Mouse (Mus musculus) forebrain, embryonic 11.5 days (tissue): ENCODE data around the gene Tulp2. TPM values are rescaled to one million over a fixed set of nuclear protein-coding genes. Genes with fewer than 3 reads are reported as not detected.

Experiments
- ATAC-seq: fragments of 200-750 bp; cut with Nextera tagmentation; replicated peaks from 2 replicates; pipeline ENCODE4 v1.8.0; 2017; ENCODE audit warnings: moderate TSS enrichment; ENCODE audit not compliant: low FRiP score
- DNase-seq: peaks from one replicate; pipeline ENCODE4 v3.0.0-alpha.2; 2017; ENCODE audit warnings: low spot score
- H3K27ac ChIP-seq: fragments of 300-500 bp; sonication (generic); 2 replicates; pipeline ENCODE4 v1.5.1; 2014; ENCODE audit warnings: low read depth, low read length
- H3K27me3 ChIP-seq: fragments of 300-500 bp; sonication (generic); 2 replicates; pipeline ENCODE4 v1.6.1; 2014; ENCODE audit warnings: mild to moderate bottlenecking, low read length, mixed read lengths; ENCODE audit not compliant: control insufficient read depth, insufficient read depth
- H3K36me3 ChIP-seq: fragments of 300-500 bp; sonication (generic); 2 replicates; pipeline ENCODE4 v1.6.1; 2014; ENCODE audit warnings: mild to moderate bottlenecking, low read length, moderate library complexity, mixed read lengths; ENCODE audit not compliant: control insufficient read depth, insufficient read depth
- H3K4me1 ChIP-seq: fragments of 300-500 bp; sonication (generic); replicated peaks from 2 replicates; pipeline ENCODE4 v1.6.1; 2014; ENCODE audit warnings: low read length, mixed read lengths; ENCODE audit not compliant: control insufficient read depth, insufficient read depth
- H3K4me2 ChIP-seq: fragments of 300-500 bp; sonication (generic); 2 replicates; pipeline ENCODE4 v1.6.1; 2014; ENCODE audit warnings: low read depth, mild to moderate bottlenecking, low read length, moderate library complexity, mixed read lengths; ENCODE audit not compliant: severe bottlenecking
- H3K4me3 ChIP-seq: fragments of 300-500 bp; sonication (generic); 2 replicates; pipeline ENCODE4 v1.5.1; 2014; ENCODE audit warnings: low read depth, low read length
- H3K9ac ChIP-seq: fragments of 300-500 bp; sonication (generic); 2 replicates; pipeline ENCODE4 v1.6.1; 2014; ENCODE audit warnings: low read length
- H3K9me3 ChIP-seq: fragments of 300-500 bp; sonication (generic); 2 replicates; pipeline ENCODE4 v1.6.1; 2016; ENCODE audit warnings: low read length, mixed read lengths; ENCODE audit not compliant: control insufficient read depth
- WGBS: fragments of 180-500 bp; shearing (Covaris S2); extraction: QIAGEN DNeasy Blood & Tissue Kit; methylation state at CpG from one replicate; pipeline ENCODE4 v1.1.7; 2014; 5-methylcytosine and 5-hydroxymethylcytosine counted together
- polyA plus RNA-seq: library from polyadenylated mRNA; unstranded; fragments of >200 nt; fragmentation: Nextera tagmentation; extraction: Ambion mirVana; gene quantifications from 2 replicates; pipeline ENCODE4 v1.2.1, GENCODE M21; 2014

Gene Tulp2
- polyA plus RNA-seq, 1 experiment from 2014 or later: 0.29 TPM

GRCm38 (mm10) chr7:45488293-45489204 is 6.9 kb downstream of the Tulp2 start, which contains the start of gene Dhdh:
Dhdh (minus strand) TSS chr7:45488805.
- peak within 1 kb of the TSS; percentile 72 for H3K9ac ChIP-seq
- H3K27ac ChIP-seq: peak within 1 kb of the TSS; percentile 41; the same call in 1 of the 2 replicates
- H3K36me3 ChIP-seq: peaks cover 1% of the 10 kb centered on the region; the same call in 1 of the 2 replicates
- no peaks in the 10 kb centered on the region; the same call in 1 of the 2 replicates for H3K27me3 ChIP-seq
- peak within 1 kb of the TSS; percentile 42 for H3K4me3 ChIP-seq
- 8% methylated on average over 38 of the region's 38 CpGs for WGBS
- peaks cover 11% of the 10 kb centered on the region for H3K4me1 ChIP-seq
- peak; percentile 60 for ATAC-seq
- DNase-seq: peak; percentile 83
- no peaks in the 10 kb centered on the region for H3K9me3 ChIP-seq
- H3K4me2 ChIP-seq: peak within 1 kb of the TSS; percentile 71

DNA sequence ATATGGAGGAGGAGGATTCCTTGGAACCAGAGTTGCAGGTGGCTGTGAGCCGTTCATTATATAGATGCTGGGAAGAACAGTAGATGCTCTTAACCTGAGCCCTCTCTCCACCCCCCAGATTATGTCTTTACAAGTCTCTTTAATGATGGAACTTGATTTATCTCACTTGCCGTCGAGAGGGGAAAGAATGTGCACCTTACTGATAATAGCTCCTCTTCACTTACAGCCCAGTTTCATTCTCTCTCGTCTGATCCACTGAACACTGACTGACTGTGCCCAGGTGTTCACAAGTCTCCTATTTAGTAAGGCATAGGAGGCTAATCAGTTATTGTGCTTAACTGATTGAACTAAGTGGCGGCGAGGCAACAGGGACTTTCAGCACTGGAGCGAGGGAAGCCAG is 7.9 kb downstream of the Tulp2 start:
- peaks cover 11% of the 10 kb centered on the region for H3K4me1 ChIP-seq
- no peak overlapping the region for H3K9ac ChIP-seq
- H3K4me2 ChIP-seq: no peak overlapping the region
- H3K27ac ChIP-seq: no peak overlapping the region
- H3K4me3 ChIP-seq: no peak overlapping the region
- no peak for ATAC-seq
- no peaks in the 10 kb centered on the region for H3K9me3 ChIP-seq
- DNase-seq: no peak
- WGBS: 90% methylated on average over 7 of the region's 7 CpGs
- H3K36me3 ChIP-seq: peaks cover 3% of the 10 kb centered on the region; the same call in 1 of the 2 replicates
- H3K27me3 ChIP-seq: no peaks in the 10 kb centered on the region; the same call in 1 of the 2 replicates

DNA sequence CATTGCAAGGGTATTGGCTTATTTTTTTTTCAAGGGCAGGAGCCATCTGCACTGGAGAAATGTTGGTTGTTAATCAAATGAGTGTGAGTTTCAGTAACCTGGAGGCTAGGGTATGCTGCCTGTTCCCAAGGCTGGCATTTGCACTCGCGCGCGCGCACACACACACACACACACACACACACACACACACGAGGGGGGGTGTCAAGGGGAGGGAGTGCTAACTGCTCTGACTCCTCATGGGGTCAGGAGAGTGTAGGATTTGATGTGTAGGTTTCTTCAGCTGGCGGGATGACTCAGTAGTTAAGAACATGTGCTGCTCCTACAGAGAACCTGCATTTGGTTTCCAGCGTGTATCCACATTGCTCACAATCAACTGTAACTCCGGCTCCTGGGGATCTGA is 9.1 kb downstream of the Tulp2 start:
- Histone ChIP-seq H3K4me3 (no peak overlapping the region), H3K9ac (no peak overlapping the region), H3K27me3 (no peaks in the 10 kb centered on the region; the same call in 1 of the 2 replicates), H3K4me2 (no peak overlapping the region), H3K4me1 (peaks cover 11% of the 10 kb centered on the region), H3K36me3 (peaks cover 3% of the 10 kb centered on the region; the same call in 1 of the 2 replicates), H3K27ac (no peak overlapping the region), H3K9me3 (no peaks in the 10 kb centered on the region)
- WGBS: 49% methylated on average over 9 of the region's 9 CpGs
- DNase-seq: peak; percentile 63
- no peak for ATAC-seq

GRCm38 (mm10) chr7:45491264-45491663 is 9.6 kb downstream of the Tulp2 start:
- Histone ChIP-seq H3K4me2 (no peak overlapping the region), H3K4me1 (peaks cover 11% of the 10 kb centered on the region), H3K9ac (no peak overlapping the region), H3K36me3 (peaks cover 3% of the 10 kb centered on the region; the same call in 1 of the 2 replicates), H3K4me3 (no peak overlapping the region), H3K27me3 (no peaks in the 10 kb centered on the region; the same call in 1 of the 2 replicates), H3K9me3 (no peaks in the 10 kb centered on the region), H3K27ac (no peak overlapping the region)
- 33% methylated on average over 3 of the region's 3 CpGs for WGBS
- DNase-seq (no peak), ATAC-seq (no peak)

GRCm38 (mm10) chr7:45492225-45492844 is 10.7 kb downstream of the Tulp2 start:
- no peak overlapping the region for H3K27ac ChIP-seq
- no peaks in the 10 kb centered on the region for H3K9me3 ChIP-seq
- H3K9ac ChIP-seq: no peak overlapping the region
- WGBS: 94% methylated on average over 8 of the region's 8 CpGs
- DNase-seq (no peak), ATAC-seq (no peak)
- no peaks in the 10 kb centered on the region; the same call in 1 of the 2 replicates for H3K27me3 ChIP-seq
- peaks cover 11% of the 10 kb centered on the region for H3K4me1 ChIP-seq
- no peak overlapping the region for H3K4me2 ChIP-seq
- peaks cover 3% of the 10 kb centered on the region; the same call in 1 of the 2 replicates for H3K36me3 ChIP-seq
- H3K4me3 ChIP-seq: no peak overlapping the region

DNA sequence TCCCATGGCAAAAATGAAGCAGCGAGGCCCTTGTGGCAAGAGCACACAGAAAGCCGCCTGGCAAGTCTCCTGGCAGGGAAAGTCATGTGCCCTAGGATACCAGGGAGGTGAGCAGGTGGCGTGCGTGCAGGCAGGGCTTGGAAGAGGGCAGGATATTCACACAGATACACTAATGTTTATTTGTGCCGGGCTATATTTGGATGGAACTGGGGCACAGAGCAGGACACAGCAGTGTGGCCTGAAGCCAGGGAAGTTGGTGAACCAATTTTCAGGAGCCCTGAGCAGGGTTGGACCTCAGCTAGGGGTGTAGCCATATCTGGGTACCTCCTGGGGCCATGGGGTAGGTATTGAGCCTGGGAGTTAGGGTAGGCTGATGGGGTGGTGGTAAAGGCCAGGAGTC is 11.3 kb downstream of the Tulp2 start:
- Histone ChIP-seq H3K9ac (no peak overlapping the region), H3K36me3 (peaks cover 3% of the 10 kb centered on the region; the same call in 1 of the 2 replicates), H3K4me3 (no peak overlapping the region), H3K27me3 (no peaks in the 10 kb centered on the region; the same call in 1 of the 2 replicates), H3K27ac (no peak overlapping the region), H3K4me1 (peaks cover 8% of the 10 kb centered on the region), H3K9me3 (no peaks in the 10 kb centered on the region), H3K4me2 (no peak overlapping the region)
- ATAC-seq (no peak), DNase-seq (no peak)
- WGBS: 94% methylated on average over 5 of the region's 5 CpGs

- H3K4me1 ChIP-seq: peaks cover 5% of the 10 kb centered on the region; the same call in 1 of the 2 replicates
- H3K27ac ChIP-seq: no peak overlapping the region
- no peaks in the 10 kb centered on the region for H3K9me3 ChIP-seq
- ATAC-seq: no peak
- no peak overlapping the region for H3K4me2 ChIP-seq
- peaks cover 7% of the 10 kb centered on the region; the same call in 1 of the 2 replicates for H3K36me3 ChIP-seq
- no peak overlapping the region for H3K9ac ChIP-seq
- no peaks in the 10 kb centered on the region; the same call in 1 of the 2 replicates for H3K27me3 ChIP-seq
- no peak for DNase-seq
- H3K4me3 ChIP-seq: no peak overlapping the region
- 88% methylated on average over 9 of the region's 9 CpGs for WGBS
These were observed 12.9 kb downstream of the Tulp2 start for GRCm38 (mm10) chr7:45494548-45494947.

GRCm38 (mm10) chr7:45498427-45498826 is 16.8 kb downstream of the Tulp2 start:
- DNase-seq (no peak), ATAC-seq (no peak)
- H3K27ac ChIP-seq: no peak overlapping the region
- WGBS: 95% methylated on average over 6 of the region's 6 CpGs
- no peaks in the 10 kb centered on the region for H3K4me1 ChIP-seq
- peaks cover 6% of the 10 kb centered on the region; the same call in 1 of the 2 replicates for H3K36me3 ChIP-seq
- no peaks in the 10 kb centered on the region for H3K27me3 ChIP-seq
- no peak overlapping the region for H3K9ac ChIP-seq
- no peak overlapping the region for H3K4me2 ChIP-seq
- H3K4me3 ChIP-seq: no peak overlapping the region
- no peaks in the 10 kb centered on the region for H3K9me3 ChIP-seq
